Mouse (Mus musculus): ENCODE data around the gene Atn1. TPM values are rescaled to one million over a fixed set of nuclear protein-coding genes. Genes with fewer than 3 reads are reported as not detected.
A peak's percentile ranks its signal among the peaks of the same experiment; 100 is the strongest.

Gene Atn1
- polyA plus RNA-seq, 1 experiment from 2014 or later, result 13.1 TPM

GRCm38 (mm10) chr6:124745490-124746295 lies 10.6 kb downstream of the Atn1 start:
- 2% methylated on average over 82 of the region's 85 CpGs for WGBS
- Histone ChIP-seq H3K27ac (ENCODE audit: low read length) (peak overlapping the region; percentile 92), H3K4me2 (ENCODE audit: low read depth, low read length) (peak overlapping the region; percentile 97), H3K9me3 (replicated peaks; ENCODE audit: control insufficient read depth, low read length) (no peaks in the 10 kb centered on the region), H3K4me3 (replicated peaks; ENCODE audit: low read length) (peak overlapping the region; percentile 53), H3K27me3 (ENCODE audit: control insufficient read depth, insufficient read depth, low read length) (no peaks in the 10 kb centered on the region), H3K36me3 (ENCODE audit: control insufficient read depth, insufficient read depth, low read length) (peaks cover 15% of the 10 kb centered on the region), H3K9ac (ENCODE audit: low read length) (peak overlapping the region; percentile 92), H3K4me1 (ENCODE audit: control insufficient read depth, insufficient read depth, low read length) (peaks cover 20% of the 10 kb centered on the region)
- peak; percentile 84 for ATAC-seq (ENCODE audit: insufficient read depth, low FRiP score)

- WGBS, result 70% methylated on average over 26 of the region's 26 CpGs
- no peak for ATAC-seq (ENCODE audit: insufficient read depth, low FRiP score)
- Histone ChIP-seq H3K4me1 (ENCODE audit: control insufficient read depth, insufficient read depth, low read length) (peaks cover 24% of the 10 kb centered on the region), H3K27me3 (ENCODE audit: control insufficient read depth, insufficient read depth, low read length) (no peaks in the 10 kb centered on the region), H3K27ac (ENCODE audit: low read length) (peak overlapping the region; percentile 29; the same call in 1 of the 2 replicates), H3K36me3 (ENCODE audit: control insufficient read depth, insufficient read depth, low read length) (peaks cover 15% of the 10 kb centered on the region), H3K4me3 (replicated peaks; ENCODE audit: low read length) (peak overlapping the region; percentile 53), H3K9ac (ENCODE audit: low read length) (peak overlapping the region; percentile 70), H3K4me2 (ENCODE audit: low read depth, low read length) (peak overlapping the region; percentile 97), H3K9me3 (replicated peaks; ENCODE audit: control insufficient read depth, low read length) (no peaks in the 10 kb centered on the region)
Measured at GRCm38 (mm10) chr6:124744755-124745321, 11.5 kb downstream of the Atn1 start.

DNA sequence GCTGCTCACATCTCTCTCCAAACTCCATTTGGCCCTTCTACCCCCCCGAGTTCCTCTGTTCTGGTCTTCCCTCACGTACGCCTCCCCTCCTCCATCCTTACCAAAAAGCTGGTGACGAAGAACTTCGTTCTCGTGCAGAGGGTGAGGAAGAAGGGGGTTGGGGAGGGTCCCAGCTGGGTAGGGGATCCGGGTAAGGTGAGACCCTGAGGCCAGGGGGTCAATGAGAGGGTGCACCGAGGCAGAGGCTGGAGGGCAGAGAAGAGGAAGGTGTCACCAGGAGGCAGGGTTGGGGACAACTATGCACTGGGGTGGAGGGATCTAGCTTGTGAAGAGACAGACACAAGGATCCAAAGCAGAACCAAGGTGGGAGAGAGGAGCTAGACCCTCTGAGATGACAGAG lies 12.7 kb downstream of the Atn1 start:
- ATAC-seq (ENCODE audit: insufficient read depth, low FRiP score), result no peak
- Histone ChIP-seq H3K27me3 (ENCODE audit: control insufficient read depth, insufficient read depth, low read length) (no peaks in the 10 kb centered on the region), H3K36me3 (ENCODE audit: control insufficient read depth, insufficient read depth, low read length) (peaks cover 14% of the 10 kb centered on the region), H3K4me3 (replicated peaks; ENCODE audit: low read length) (no peak overlapping the region), H3K9ac (ENCODE audit: low read length) (no peak overlapping the region), H3K27ac (ENCODE audit: low read length) (no peak overlapping the region), H3K4me1 (ENCODE audit: control insufficient read depth, insufficient read depth, low read length) (peaks cover 36% of the 10 kb centered on the region), H3K9me3 (replicated peaks; ENCODE audit: control insufficient read depth, low read length) (no peaks in the 10 kb centered on the region), H3K4me2 (ENCODE audit: low read depth, low read length) (no peak overlapping the region)
- 88% methylated on average over 8 of the region's 8 CpGs for WGBS

- H3K27ac ChIP-seq (ENCODE audit: low read length), result no peak overlapping the region
- H3K4me1 ChIP-seq (ENCODE audit: control insufficient read depth, insufficient read depth, low read length), result peaks cover 38% of the 10 kb centered on the region
- H3K4me2 ChIP-seq (ENCODE audit: low read depth, low read length), result no peak overlapping the region
- H3K4me3 ChIP-seq (replicated peaks; ENCODE audit: low read length), result no peak overlapping the region
- H3K9ac ChIP-seq (ENCODE audit: low read length), result peak overlapping the region; percentile 5; the same call in 1 of the 2 replicates
- H3K27me3 ChIP-seq (ENCODE audit: control insufficient read depth, insufficient read depth, low read length), result no peaks in the 10 kb centered on the region
- peaks cover 11% of the 10 kb centered on the region for H3K36me3 ChIP-seq (ENCODE audit: control insufficient read depth, insufficient read depth, low read length)
- ATAC-seq (ENCODE audit: insufficient read depth, low FRiP score), result no peak
- no peaks in the 10 kb centered on the region for H3K9me3 ChIP-seq (replicated peaks; ENCODE audit: control insufficient read depth, low read length)
- 86% methylated on average over 15 of the region's 15 CpGs for WGBS
Measured at GRCm38 (mm10) chr6:124742839-124743514, 13.3 kb downstream of the Atn1 start.

DNA sequence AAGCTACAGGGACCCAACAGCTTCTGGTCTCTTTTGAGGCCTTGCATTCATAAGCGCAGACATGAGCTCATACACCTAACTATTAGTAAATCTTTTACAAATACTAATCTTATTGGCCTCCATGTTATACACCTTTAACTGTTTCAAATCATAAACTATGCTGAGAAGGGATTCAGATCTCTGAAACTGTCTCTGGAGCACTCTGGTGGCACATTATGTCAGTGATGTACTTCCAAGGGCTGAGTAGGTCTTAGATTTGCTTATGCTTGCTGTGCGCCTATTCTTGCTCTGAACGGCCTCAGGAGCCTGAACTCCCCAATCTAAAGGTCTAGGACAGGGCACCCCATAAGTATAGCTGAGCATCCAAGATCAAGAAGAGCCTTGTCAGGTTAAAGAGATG lies 14.5 kb downstream of the Atn1 start:
- Histone ChIP-seq H3K9ac (ENCODE audit: low read length) (peak overlapping the region; percentile 70), H3K27ac (ENCODE audit: low read length) (peak overlapping the region; percentile 100), H3K4me1 (ENCODE audit: control insufficient read depth, insufficient read depth, low read length) (peaks cover 38% of the 10 kb centered on the region), H3K4me2 (ENCODE audit: low read depth, low read length) (peak overlapping the region; percentile 88), H3K9me3 (replicated peaks; ENCODE audit: control insufficient read depth, low read length) (no peaks in the 10 kb centered on the region), H3K36me3 (ENCODE audit: control insufficient read depth, insufficient read depth, low read length) (peaks cover 8% of the 10 kb centered on the region), H3K4me3 (replicated peaks; ENCODE audit: low read length) (peak overlapping the region; percentile 68), H3K27me3 (ENCODE audit: control insufficient read depth, insufficient read depth, low read length) (no peaks in the 10 kb centered on the region)
- no peak for ATAC-seq (ENCODE audit: insufficient read depth, low FRiP score)
- WGBS, result 74% methylated on average over 3 of the region's 3 CpGs

- peaks cover 8% of the 10 kb centered on the region for H3K36me3 ChIP-seq (ENCODE audit: control insufficient read depth, insufficient read depth, low read length)
- H3K9ac ChIP-seq (ENCODE audit: low read length), result peak within 1 kb of the TSS; percentile 90
- peak within 1 kb of the TSS; percentile 68 for H3K4me3 ChIP-seq (replicated peaks; ENCODE audit: low read length)
- H3K27me3 ChIP-seq (ENCODE audit: control insufficient read depth, insufficient read depth, low read length), result no peaks in the 10 kb centered on the region
- peak within 1 kb of the TSS; percentile 100 for H3K27ac ChIP-seq (ENCODE audit: low read length)
- H3K9me3 ChIP-seq (replicated peaks; ENCODE audit: control insufficient read depth, low read length), result no peaks in the 10 kb centered on the region
- peak within 1 kb of the TSS; percentile 88 for H3K4me2 ChIP-seq (ENCODE audit: low read depth, low read length)
- peak; percentile 79 for ATAC-seq (ENCODE audit: insufficient read depth, low FRiP score)
- WGBS, result under 1% methylated on average over 41 of the region's 41 CpGs
- peaks cover 32% of the 10 kb centered on the region for H3K4me1 ChIP-seq (ENCODE audit: control insufficient read depth, insufficient read depth, low read length)
Measured at GRCm38 (mm10) chr6:124740888-124741761, 15.2 kb downstream of the Atn1 start, which contains the start of gene Grcc10. Gene Grcc10 (minus strand): TSS chr6:124741374.

- H3K9me3 ChIP-seq (replicated peaks; ENCODE audit: control insufficient read depth, low read length), result no peaks in the 10 kb centered on the region
- WGBS, result 1% methylated on average over 28 of the region's 29 CpGs
- H3K27ac ChIP-seq (ENCODE audit: low read length), result peak overlapping the region; percentile 100
- peak overlapping the region; percentile 68 for H3K4me3 ChIP-seq (replicated peaks; ENCODE audit: low read length)
- peak; percentile 3 for ATAC-seq (ENCODE audit: insufficient read depth, low FRiP score)
- peak overlapping the region; percentile 90 for H3K9ac ChIP-seq (ENCODE audit: low read length)
- peak overlapping the region; percentile 88 for H3K4me2 ChIP-seq (ENCODE audit: low read depth, low read length)
- peaks cover 29% of the 10 kb centered on the region for H3K4me1 ChIP-seq (ENCODE audit: control insufficient read depth, insufficient read depth, low read length)
- H3K27me3 ChIP-seq (ENCODE audit: control insufficient read depth, insufficient read depth, low read length), result no peaks in the 10 kb centered on the region
- H3K36me3 ChIP-seq (ENCODE audit: control insufficient read depth, insufficient read depth, low read length), result peaks cover 8% of the 10 kb centered on the region
Measured at GRCm38 (mm10) chr6:124740211-124740887, 16.0 kb downstream of the Atn1 start.

GRCm38 (mm10) chr6:124739231-124739796 lies 17.0 kb downstream of the Atn1 start:
- H3K9ac ChIP-seq (ENCODE audit: low read length), result peak overlapping the region; percentile 47

More at GRCm38 (mm10) chr6:124739231-124739796, 17.0 kb downstream of the Atn1 start:
- WGBS, result 79% methylated on average over 10 of the region's 10 CpGs
- Histone ChIP-seq H3K27ac (ENCODE audit: low read length) (peak overlapping the region; percentile 100), H3K4me1 (ENCODE audit: control insufficient read depth, insufficient read depth, low read length) (peaks cover 23% of the 10 kb centered on the region), H3K27me3 (ENCODE audit: control insufficient read depth, insufficient read depth, low read length) (no peaks in the 10 kb centered on the region), H3K4me3 (replicated peaks; ENCODE audit: low read length) (no peak overlapping the region), H3K4me2 (ENCODE audit: low read depth, low read length) (peak overlapping the region; percentile 48; the same call in 1 of the 2 replicates), H3K9me3 (replicated peaks; ENCODE audit: control insufficient read depth, low read length) (no peaks in the 10 kb centered on the region), H3K36me3 (ENCODE audit: control insufficient read depth, insufficient read depth, low read length) (peaks cover 8% of the 10 kb centered on the region; the same call in 1 of the 2 replicates)
- no peak for ATAC-seq (ENCODE audit: insufficient read depth, low FRiP score)
